Mouse (Mus musculus) layer of hippocampus, adult 2 months (tissue): ENCODE measurements around the gene Unk. TPM values are rescaled to one million over a fixed set of nuclear protein-coding genes. Genes with fewer than 3 reads are reported as not detected.
A peak's percentile ranks its signal among the peaks of the same experiment; 100 is the strongest.
"Not testable (repeated sequence)": the region's sequence is repeated elsewhere in the genome, so short reads cannot be mapped to it uniquely, and the experiment has no call there.

Experiments
- DNase-seq, 2 experiments: peaks; one replicate each; pipeline ENCODE4 v3.0.0; 2022; ENCODE audit warnings: low spot score in 2 of 2
- H3K27ac ChIP-seq: fragments of 200-600 bp; 2 replicates; pipeline ENCODE4 v1.8.1; 2022
- H3K4me3 ChIP-seq: fragments of 200-600 bp; 2 replicates; pipeline ENCODE4 v1.8.1; 2022; ENCODE audit warnings: mild to moderate bottlenecking
- CTCF ChIP-seq: fragments of 200-600 bp; conservative IDR thresholded peaks from 2 replicates; pipeline ENCODE4 v1.8.1; 2022; ENCODE audit warnings: antibody characterized with exemption, mild to moderate bottlenecking, moderate library complexity
- total RNA-seq, 2 experiments: library from RNA; stranded (reverse); gene quantifications; 2 replicates each; pipeline ENCODE4 v1.2.3; 2021

The Unk gene
- total RNA-seq, 2 experiments from 2014 or later, result 26.3 to 30.8 TPM

DNA sequence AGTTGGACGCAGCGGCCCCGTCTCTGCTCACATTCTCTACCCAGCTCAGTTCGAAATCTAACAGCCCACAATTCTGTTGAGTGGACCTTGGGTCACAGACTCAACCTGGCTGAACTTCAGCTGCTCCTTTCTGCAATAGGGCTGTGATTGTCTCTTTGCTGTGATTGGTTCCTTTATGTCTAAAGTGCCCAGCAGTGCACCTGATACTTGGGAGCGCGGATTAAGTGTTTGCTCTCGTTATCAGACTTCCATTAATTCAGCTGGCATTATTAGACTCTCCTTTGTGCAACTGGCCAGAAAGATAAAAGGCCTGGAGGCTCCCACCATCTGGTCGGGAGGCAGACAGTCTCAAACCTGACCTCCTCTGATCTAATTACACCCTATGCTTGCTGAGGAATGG lies 15.3 kb upstream of the Unk start:
- DNase-seq, result no peak
- no peak for TF ChIP-seq CTCF
- no peak overlapping the region for H3K27ac ChIP-seq
- no peak overlapping the region for H3K4me3 ChIP-seq

DNA sequence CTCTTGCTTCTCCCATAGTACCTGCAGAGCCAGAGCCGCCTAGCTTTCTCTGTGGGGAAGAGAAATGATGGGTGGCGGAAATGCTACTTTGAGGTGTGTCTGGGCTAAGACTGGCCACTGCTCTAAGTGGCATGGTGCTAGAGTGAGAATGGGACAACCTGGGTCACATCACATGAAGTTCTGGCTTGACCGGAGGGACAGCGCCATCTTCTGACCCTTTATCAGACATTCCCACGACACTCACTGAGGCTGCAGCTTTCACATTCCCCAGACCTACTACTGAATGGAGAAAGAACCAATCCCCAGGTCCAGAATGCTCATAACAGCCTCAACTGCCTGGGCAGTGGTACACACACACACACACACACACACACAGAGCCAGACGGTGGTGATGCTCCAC lies 12.0 kb upstream of the Unk start:
- H3K27ac ChIP-seq, result no peak overlapping the region
- peak; percentile 66 for TF ChIP-seq CTCF
- no peak overlapping the region for H3K4me3 ChIP-seq
- no peak for DNase-seq

GRCm38 (mm10) chr11:116018867-116019266 lies 11.3 kb upstream of the Unk start:
- not testable (repeated sequence) for DNase-seq, H3K4me3 ChIP-seq, H3K27ac ChIP-seq

DNA sequence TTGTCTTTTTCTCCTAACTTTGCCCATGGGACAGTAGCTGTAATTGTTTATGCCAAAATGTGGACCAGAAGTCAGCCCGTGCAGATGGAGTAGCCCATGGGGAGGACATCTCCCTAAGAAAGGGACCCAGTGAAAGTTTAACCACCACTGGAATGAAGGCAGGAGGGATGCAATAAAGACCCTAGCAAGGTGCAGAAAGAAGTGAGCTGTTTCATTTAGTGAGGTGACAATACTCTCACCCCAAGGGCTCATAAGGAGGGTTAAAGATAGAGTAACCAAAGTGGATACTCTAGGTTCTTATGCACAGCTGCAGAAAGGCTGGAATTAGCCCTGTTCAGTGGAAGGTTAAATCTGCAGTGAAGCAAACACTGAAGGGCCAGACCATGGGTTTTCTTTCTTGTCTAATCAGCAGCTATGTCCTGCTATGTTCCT lies 10.7 kb upstream of the Unk start:
- no peak for DNase-seq
- H3K27ac ChIP-seq, result no peak overlapping the region
- TF ChIP-seq CTCF, result no peak
- no peak overlapping the region for H3K4me3 ChIP-seq

GRCm38 (mm10) chr11:116019976-116020411 lies 10.1 kb upstream of the Unk start:
- no peak for TF ChIP-seq CTCF
- H3K27ac ChIP-seq, result no peak overlapping the region
- DNase-seq, result no peak
- no peak overlapping the region for H3K4me3 ChIP-seq

- Histone ChIP-seq H3K4me3 (no peak overlapping the region), H3K27ac (no peak overlapping the region)
- no peak for DNase-seq
- peak; percentile 65 for TF ChIP-seq CTCF
These were observed 9.6 kb upstream of the Unk start for GRCm38 (mm10) chr11:116020519-116020922.

- Histone ChIP-seq H3K27ac (no peak overlapping the region), H3K4me3 (no peak overlapping the region; the same call in 1 of the 2 replicates)
- TF ChIP-seq CTCF, result no peak
These were observed 8.5 kb upstream of the Unk start for GRCm38 (mm10) chr11:116021328-116022220.

GRCm38 (mm10) chr11:116022256-116022780 lies 7.8 kb upstream of the Unk start:
- no peak for TF ChIP-seq CTCF
- DNase-seq, result no peak
- no peak overlapping the region; the same call in 1 of the 2 replicates for H3K27ac ChIP-seq
- H3K4me3 ChIP-seq, result peak overlapping the region; percentile 56

More at GRCm38 (mm10) chr11:116021328-116022220, 8.5 kb upstream of the Unk start:
- no peak for DNase-seq

- DNase-seq, result not testable (repeated sequence)
- peak overlapping the region; percentile 98 for H3K27ac ChIP-seq
These were observed 6.9 kb upstream of the Unk start for GRCm38 (mm10) chr11:116023074-116023770.

DNA sequence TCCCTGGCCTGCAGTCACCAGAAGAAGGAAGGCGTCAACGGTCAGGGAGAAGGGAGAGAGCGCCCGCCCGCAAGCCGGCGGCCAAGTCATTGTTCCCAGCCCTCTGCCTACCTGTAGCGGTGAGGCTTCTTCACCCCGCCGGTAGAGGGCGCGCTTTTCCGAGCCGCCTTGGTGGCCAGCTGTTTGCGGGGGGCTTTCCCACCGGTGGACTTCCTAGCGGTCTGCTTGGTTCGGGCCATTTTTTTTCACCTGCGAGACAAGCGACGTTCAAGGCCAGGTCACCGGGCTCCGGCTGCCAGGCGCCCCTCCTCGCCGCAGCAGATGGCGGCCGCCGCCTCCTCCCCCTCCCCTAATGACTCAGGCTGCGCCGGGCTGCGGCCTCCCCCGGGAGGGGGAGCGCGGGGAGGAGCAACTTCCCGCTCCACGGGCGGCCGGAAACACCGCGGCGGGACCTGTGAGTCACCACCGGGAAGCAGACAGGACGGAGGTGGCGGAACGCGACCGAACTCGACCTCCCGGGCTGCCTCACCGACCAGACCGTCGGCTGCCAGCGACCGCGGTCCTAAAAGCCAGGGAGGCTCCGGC lies 6.3 kb upstream of the Unk start:
- Histone ChIP-seq H3K4me3 (peak overlapping the region; percentile 93), H3K27ac (peak overlapping the region; percentile 98)
- TF ChIP-seq CTCF, result peak; percentile 94
- DNase-seq, result peak; percentile 72 to 76

More at GRCm38 (mm10) chr11:116023074-116023770, 6.9 kb upstream of the Unk start:
- H3K4me3 ChIP-seq, result peak overlapping the region; percentile 93

- peak; percentile 92 to 98 for DNase-seq
- peak overlapping the region; percentile 93 for H3K4me3 ChIP-seq
- TF ChIP-seq CTCF, result no peak
- peak overlapping the region; percentile 98 for H3K27ac ChIP-seq
These were observed 5.7 kb upstream of the Unk start for GRCm38 (mm10) chr11:116024356-116024808.

- no peak for DNase-seq
- Histone ChIP-seq H3K27ac (peak overlapping the region; percentile 74), H3K4me3 (no peak overlapping the region)
- TF ChIP-seq CTCF, result no peak
These were observed 4.9 kb upstream of the Unk start for GRCm38 (mm10) chr11:116025056-116025845.
